Mouse (Mus musculus) cerebellum, adult 2 months (tissue): ENCODE results near the gene Slpi.

Experiments
- CTCF ChIP-seq: fragments of 200-500 bp; IDR thresholded peaks from 2 replicates; pipeline ENCODE4 v1.5.1; 2011; ENCODE audit warnings: low read depth, mild to moderate bottlenecking, control low read depth, low read length, moderate library complexity, borderline replicate concordance; ENCODE audit not compliant: insufficient read depth
- POLR2A ChIP-seq: fragments of 200-500 bp; IDR thresholded peaks from 2 replicates; pipeline ENCODE4 v1.6.1; 2011; ENCODE audit warnings: low read length, control low read depth, borderline replicate concordance; ENCODE audit not compliant: insufficient read depth

- TF ChIP-seq POLR2A (no peak), CTCF (no peak)
These were observed 16.6 kb upstream of the Slpi start for GRCm38 (mm10) chr2:164405519-164405918.
